Mouse (Mus musculus) CH12.LX (cell line): ENCODE results near the gene Cwh43. TPM values are rescaled to one million over a fixed set of nuclear protein-coding genes. Genes with fewer than 3 reads are reported as not detected.
A peak's percentile ranks its signal among the peaks of the same experiment; 100 is the strongest.

Source experiments
- DNase-seq: peaks from one replicate; pipeline ENCODE4 v3.0.0-alpha.2; 2013; ENCODE audit errors: extremely low read depth
- H3K27ac ChIP-seq: 2 replicates; pipeline ENCODE4 v1.5.1; 2012; ENCODE audit warnings: low read depth, mild to moderate bottlenecking, control low read depth, moderate library complexity; ENCODE audit not compliant: insufficient read depth
- H3K27me3 ChIP-seq: replicated peaks from 2 replicates; pipeline ENCODE3; 2012; ENCODE audit warnings: inconsistent platforms
- H3K36me3 ChIP-seq, 2 experiments: replicated peaks in 1 of 2; 2 replicates each; pipeline versions ENCODE3 to v1.6.1; 2012; ENCODE audit warnings: inconsistent platforms in 1 of 2, low read length in 1 of 2, mild to moderate bottlenecking in 1 of 2, mixed read lengths in 1 of 2, moderate library complexity in 1 of 2; ENCODE audit not compliant: control insufficient read depth in 1 of 2, insufficient read depth in 1 of 2
- H3K4me1 ChIP-seq, 2 experiments: 2 replicates each; pipeline ENCODE4 v1.6.1; 2012; ENCODE audit warnings: inconsistent platforms in 1 of 2, moderate library complexity in 1 of 2; ENCODE audit not compliant: insufficient read depth in 2 of 2, control insufficient read depth in 1 of 2
- H3K4me2 ChIP-seq: 2 replicates; pipeline ENCODE4 v1.6.1; 2012; ENCODE audit warnings: low read depth, mild to moderate bottlenecking, control low read depth; ENCODE audit not compliant: poor library complexity, insufficient read depth, severe bottlenecking
- H3K4me3 ChIP-seq, 3 experiments: fragments of 150-350 bp in 1 of 3; sonication (generic) in 1 of 3; replicated peaks in 1 of 3; 2 replicates each; pipeline versions ENCODE3 to v1.5.1; 2011 to 2012; ENCODE audit warnings: low read depth in 2 of 3, low read length in 2 of 3, mild to moderate bottlenecking in 2 of 3, moderate library complexity in 2 of 3, control low read depth in 1 of 3, improper control_type of control experiment in 1 of 3, inconsistent platforms in 1 of 3, mixed read lengths in 1 of 3; ENCODE audit not compliant: poor library complexity in 1 of 3
- H3K79me2 ChIP-seq: replicated peaks from 2 replicates; pipeline ENCODE4 v1.6.1; 2012; ENCODE audit warnings: mild to moderate bottlenecking, moderate library complexity; ENCODE audit not compliant: control insufficient read depth, poor library complexity, insufficient read depth, severe bottlenecking; ENCODE audit errors: extremely low read depth
- H3K9ac ChIP-seq: 2 replicates; pipeline ENCODE4 v1.6.1; 2012; ENCODE audit warnings: low read depth, mild to moderate bottlenecking, control low read depth, moderate library complexity; ENCODE audit not compliant: insufficient read depth
- H3K9me3 ChIP-seq: replicated peaks from 2 replicates; pipeline ENCODE3; 2012; ENCODE audit warnings: low read length, inconsistent platforms, mixed read lengths
- CTCF ChIP-seq, 2 experiments: IDR thresholded peaks in 1 of 2; conservative IDR thresholded peaks in 1 of 2; 2 replicates each; pipeline ENCODE4 v1.5.1; 2011 to 2012; ENCODE audit warnings: low read depth in 2 of 2, low read length in 2 of 2, improper control_type of control experiment in 1 of 2, inconsistent platforms in 1 of 2, mild to moderate bottlenecking in 1 of 2, moderate library complexity in 1 of 2
- ELF1 ChIP-seq: IDR thresholded peaks from 2 replicates; pipeline ENCODE4 v1.6.1; 2014; ENCODE audit warnings: low read depth, mild to moderate bottlenecking, inconsistent platforms, low read length, improper control_type of control experiment
- EP300 ChIP-seq: IDR thresholded peaks from 2 replicates; pipeline ENCODE4 v1.6.1; 2011; ENCODE audit warnings: low read length, improper control_type of control experiment
- HCFC1 ChIP-seq: IDR thresholded peaks from 2 replicates; pipeline ENCODE4 v1.6.1; 2012; ENCODE audit warnings: low read depth, mild to moderate bottlenecking, inconsistent platforms, low read length, improper control_type of control experiment
- MAFK ChIP-seq: IDR thresholded peaks from 2 replicates; pipeline ENCODE4 v1.6.1; 2011; ENCODE audit warnings: low read length, improper control_type of control experiment; ENCODE audit not compliant: insufficient replicate concordance
- MAX ChIP-seq: IDR thresholded peaks from 2 replicates; pipeline ENCODE4 v1.6.1; 2011; ENCODE audit warnings: low read length, improper control_type of control experiment
- MEF2A ChIP-seq: IDR thresholded peaks from 2 replicates; pipeline ENCODE4 v1.6.1; 2014; ENCODE audit warnings: low read depth, mild to moderate bottlenecking, inconsistent platforms, low read length, improper control_type of control experiment, borderline replicate concordance
- NELFE ChIP-seq: IDR thresholded peaks from 2 replicates; pipeline ENCODE4 v1.6.1; 2011; ENCODE audit warnings: low read depth, low read length, improper control_type of control experiment
- POLR2AphosphoS2 ChIP-seq: IDR thresholded peaks from 2 replicates; pipeline ENCODE4 v1.6.1; 2011; ENCODE audit warnings: low read depth, low read length, improper control_type of control experiment
- RCOR1 ChIP-seq: conservative IDR thresholded peaks from 2 replicates; pipeline ENCODE4 v1.6.1; 2012; ENCODE audit warnings: low read depth, mild to moderate bottlenecking, inconsistent platforms, low read length, improper control_type of control experiment
- SMC3 ChIP-seq: IDR thresholded peaks from 2 replicates; pipeline ENCODE4 v1.6.1; 2011; ENCODE audit warnings: low read depth, low read length, improper control_type of control experiment
- TBP ChIP-seq: conservative IDR thresholded peaks from 2 replicates; pipeline ENCODE4 v1.6.1; 2011; ENCODE audit warnings: low read depth, low read length, improper control_type of control experiment
- TCF12 ChIP-seq: IDR thresholded peaks from 2 replicates; pipeline ENCODE4 v1.6.1; 2014; ENCODE audit warnings: low read depth, mild to moderate bottlenecking, inconsistent platforms, low read length, improper control_type of control experiment
- ZC3H11A ChIP-seq: IDR thresholded peaks from 2 replicates; pipeline ENCODE4 v1.6.1; 2012; ENCODE audit warnings: low read depth, mild to moderate bottlenecking, inconsistent platforms, low read length, improper control_type of control experiment
- ZKSCAN1 ChIP-seq: IDR thresholded peaks from 2 replicates; pipeline ENCODE4 v1.6.1; 2012; ENCODE audit warnings: low read depth, inconsistent platforms, low read length, improper control_type of control experiment, borderline replicate concordance
- ZMIZ1 ChIP-seq: IDR thresholded peaks from 2 replicates; pipeline ENCODE4 v1.6.1; 2012; ENCODE audit warnings: low read depth, mild to moderate bottlenecking, inconsistent platforms, low read length, improper control_type of control experiment
- dilution Hi-C: fragments of 300-500 bp; cut with MboI; formaldehyde crosslinking; loops from 2 replicates; pipeline ENCODE4 v1.14.3; 2020; ENCODE audit warnings: low sequenced_read_pairs; ENCODE audit not compliant: extremely low pct_unique_long_range_greater_than_20kb, extremely low pct_ligation_motif_present
- in situ Hi-C: fragments of 300-500 bp; cut with MboI; formaldehyde crosslinking; loops from 3 replicates; pipeline ENCODE4 v1.14.3; 2019; ENCODE audit warnings: low sequenced_read_pairs, low pct_ligation_motif_present, low pct_unique_long_range_greater_than_20kb, mixed read lengths
- polyA plus RNA-seq: library from polyadenylated mRNA; unstranded; fragments of >175 nt; gene quantifications from 2 replicates; pipeline ENCODE4 v1.2.1, GENCODE M21; 2012; ENCODE audit warnings: low read depth; ENCODE audit not compliant: insufficient read length
- total RNA-seq, 2 experiments: library from RNA; depleted of rRNA; stranded (reverse); fragments of 300-350 nt in 1 of 2; fragments of >200 nt in 1 of 2; gene quantifications; 2 replicates each; pipeline ENCODE4 v1.2.3; 2012 to 2014

Gene Cwh43
- total and polyA plus RNA-seq, 3 experiments, result not detected

DNA sequence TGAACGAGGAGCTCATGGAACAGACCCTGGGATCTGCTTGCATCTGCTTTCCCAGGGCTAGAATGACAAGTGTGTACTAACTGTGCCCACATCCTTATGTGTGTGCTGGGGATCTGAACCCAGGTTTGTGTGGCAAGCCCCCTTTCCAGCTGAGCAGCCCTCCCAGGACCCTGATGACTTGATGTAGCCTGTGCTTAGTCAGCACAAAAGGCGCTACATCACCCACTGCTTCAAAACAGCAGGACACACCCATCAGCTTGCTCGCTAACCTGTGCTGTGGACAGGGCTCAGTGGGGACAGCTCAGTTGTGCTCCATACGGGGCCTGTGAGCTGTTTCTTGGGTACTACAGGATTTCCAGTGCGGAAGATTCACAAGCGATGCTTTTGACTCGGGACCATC lies 28.9 kb downstream of the Cwh43 start:
- no peak overlapping the region for H3K4me2 ChIP-seq
- no peak overlapping the region for H3K4me3 ChIP-seq
- 0 out of 4 replicates have a peak, but pooled peaks cover 0 to 3% of the 10 kb centered on the region in 2 experiments for H3K4me1 ChIP-seq
- no peaks in the 10 kb centered on the region for H3K27me3 ChIP-seq
- no peak overlapping the region for H3K27ac ChIP-seq
- H3K9me3 ChIP-seq, result no peaks in the 10 kb centered on the region
- TF ChIP-seq TBP (no peak), MAFK (peak; percentile 69)
- TF ChIP-seq, all 38 proteins: peak for 1
- in situ Hi-C loops, result loop anchor here (5.0 to 10.0 kb wide), 2 partner anchors 100 to 203 kb away; no protein-coding TSS in a partner anchor
- dilution Hi-C loops, result no loop called here
- Histone ChIP-seq H3K79me2 (no peaks in the 10 kb centered on the region), H3K9ac (no peak overlapping the region), H3K36me3 (no peaks in the 10 kb centered on the region)
- DNase-seq, result no peak

DNA sequence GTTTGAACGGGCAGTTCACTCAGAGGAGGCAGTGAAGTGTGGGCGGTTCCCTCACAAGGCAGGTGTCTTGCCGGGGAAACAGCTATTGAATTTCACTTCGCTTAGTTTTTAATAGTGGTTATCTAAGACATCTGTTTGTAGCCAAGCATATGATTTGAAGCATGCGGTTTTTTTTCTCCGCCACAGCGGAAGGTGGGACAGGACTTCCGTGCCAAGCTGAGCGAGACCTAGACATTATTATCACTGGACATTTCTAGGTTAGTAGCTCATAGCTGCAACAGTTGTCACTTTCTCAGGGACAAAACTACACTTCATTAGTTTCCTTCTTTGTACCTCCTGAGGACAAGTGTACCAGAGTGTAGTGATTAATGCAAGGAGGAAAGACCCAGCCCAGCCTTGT lies 36.3 kb downstream of the Cwh43 start:
- Histone ChIP-seq H3K4me2 (peak overlapping the region; percentile 37; the same call in 1 of the 2 replicates), H3K9ac (no peak overlapping the region), H3K27ac (no peak overlapping the region), H3K9me3 (no peaks in the 10 kb centered on the region), H3K79me2 (no peaks in the 10 kb centered on the region), H3K4me3 (no peak overlapping the region), H3K27me3 (peaks cover 4% of the 10 kb centered on the region), H3K4me1 (peaks cover 0 to 11% of the 10 kb centered on the region in 2 experiments; a peak in 1 of 4 replicates), H3K36me3 (no peaks in the 10 kb centered on the region)
- TF ChIP-seq CTCF (conservative IDR thresholded peaks at IDR 0.05 in 1 of 2, IDR thresholded peaks at IDR 0.05 in 1 of 2; ENCODE audit: low read depth in 2 of 2, low read length in 2 of 2) (no peak), ELF1 (no peak), MAFK (no peak), NELFE (no peak), SMC3 (no peak), TBP (no peak), ZC3H11A (no peak), MAX (no peak)
- dilution Hi-C loops (no loop called here), in situ Hi-C loops (no loop called here)
- no peak for DNase-seq

DNA sequence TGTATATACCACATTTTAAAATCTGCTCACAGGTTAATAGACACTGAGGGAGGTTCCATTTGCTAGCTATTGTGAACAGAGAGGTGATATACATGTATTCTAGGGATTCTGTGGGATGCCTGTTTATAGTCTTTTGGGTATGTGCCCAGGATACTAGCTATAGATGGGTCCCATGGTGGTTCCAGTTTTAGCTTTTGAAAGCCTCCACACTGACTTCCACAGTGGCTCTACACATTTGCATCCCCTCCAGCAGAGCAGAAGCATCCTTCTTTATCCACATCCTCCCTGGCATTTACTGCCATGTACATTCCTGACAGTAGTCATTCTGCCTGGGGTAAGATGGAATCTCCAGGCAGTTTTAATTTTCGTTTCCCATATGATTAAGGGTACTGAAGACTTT lies 44.4 kb downstream of the Cwh43 start:
- no peak overlapping the region for H3K4me3 ChIP-seq
- no peak for TF ChIP-seq HCFC1
- no peak for TF ChIP-seq MAFK
- no peak for TF ChIP-seq RCOR1
- no peak for TF ChIP-seq ZKSCAN1
- TF ChIP-seq ZMIZ1, result no peak
- no peak for TF ChIP-seq POLR2AphosphoS2
- TF ChIP-seq TCF12, result no peak
- no peak for TF ChIP-seq CTCF (conservative IDR thresholded peaks at IDR 0.05 in 1 of 2, IDR thresholded peaks at IDR 0.05 in 1 of 2; ENCODE audit: low read depth in 2 of 2, low read length in 2 of 2)
- no peak for TF ChIP-seq MEF2A
- TF ChIP-seq EP300, result no peak
- in situ Hi-C loops, result no loop called here
- no peaks in the 10 kb centered on the region for H3K27me3 ChIP-seq
- dilution Hi-C loops, result no loop called here
- no peak for DNase-seq
- no peak overlapping the region for H3K9ac ChIP-seq
- no peaks in the 10 kb centered on the region for H3K79me2 ChIP-seq
- no peaks in the 10 kb centered on the region for H3K36me3 ChIP-seq
- H3K9me3 ChIP-seq, result no peaks in the 10 kb centered on the region
- no peak overlapping the region for H3K27ac ChIP-seq
- no peaks in the 10 kb centered on the region for H3K4me1 ChIP-seq
- H3K4me2 ChIP-seq, result no peak overlapping the region
